Mouse (Mus musculus) embryonic fibroblast, embryonic 13.5 days (primary cell): ENCODE measurements around the gene Galnt11.

Experiments used
- CTCF ChIP-seq: IDR thresholded peaks from 2 replicates; pipeline ENCODE4 v1.5.1; 2011; ENCODE audit warnings: mild to moderate bottlenecking, control low read depth, low read length, moderate library complexity, borderline replicate concordance; ENCODE audit not compliant: insufficient read depth
- POLR2A ChIP-seq: IDR thresholded peaks from 2 replicates; pipeline ENCODE4 v1.6.1; 2011; ENCODE audit warnings: low read depth, mild to moderate bottlenecking, control low read depth, low read length, moderate library complexity

DNA sequence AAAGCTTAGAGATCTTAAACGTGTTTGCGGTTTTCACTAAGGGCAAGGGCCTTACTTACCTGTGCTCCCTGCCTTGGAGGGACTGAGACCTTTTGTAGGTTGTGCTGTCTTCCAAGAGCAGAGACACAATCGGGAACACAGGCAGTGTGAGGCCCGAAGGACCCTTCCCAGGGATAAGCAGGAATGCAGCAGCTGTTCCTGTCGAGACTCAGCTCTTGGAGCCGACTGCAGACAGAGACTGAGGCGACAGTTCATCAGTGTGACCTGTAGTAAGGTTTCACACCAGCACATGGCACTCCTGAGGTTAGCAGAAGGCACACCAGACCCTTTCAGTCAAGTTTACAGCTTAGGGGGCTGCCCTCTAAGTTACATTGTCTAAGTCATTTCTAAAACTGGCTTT lies 40.6 kb downstream of the Galnt11 start:
- TF ChIP-seq POLR2A (no peak), CTCF (no peak)
